Mouse (Mus musculus): ENCODE results near the gene Dusp22.

- TF ChIP-seq CTCF (IDR thresholded peaks at IDR 0.05; ENCODE audit: control insufficient read depth, insufficient read depth, low read length) = no peak
- TF ChIP-seq POLR2A (IDR thresholded peaks at IDR 0.05; ENCODE audit: borderline replicate concordance, control insufficient read depth, low read depth, low read length) = no peak
Observed at GRCm38 (mm10) chr13:30724691-30725271, 65.0 kb downstream of the Dusp22 start.

Measured in bone marrow, adult 2 months (tissue).